Mouse (Mus musculus): ENCODE measurements around the gene Olfr785. TPM values are rescaled to one million over a fixed set of nuclear protein-coding genes. Genes with fewer than 3 reads are reported as not detected.
"Not testable (repeated sequence)": the region's sequence is repeated elsewhere in the genome, so short reads cannot be mapped to it uniquely, and the experiment has no call there.

Olfr785 gene
- total RNA-seq (2021) = not detected

- intact Hi-C loops (cut with DNase I) = no loop called here
These were observed at the start of gene Olfr785 for GRCm38 (mm10) chr10:129405126-129405525. TSS of gene Olfr785 (plus strand) at chr10:129405426.

GRCm38 (mm10) chr10:129356496-129356895 is 48.7 kb upstream of the Olfr785 start:
- intact Hi-C loops (cut with DNase I); DNase-seq: not testable (repeated sequence)

More at GRCm38 (mm10) chr10:129405126-129405525, at the start of gene Olfr785:
- DNase-seq = no peak

- DNase-seq = no peak
- intact Hi-C loops (cut with DNase I) = no loop called here
These were observed 47.9 kb upstream of the Olfr785 start for GRCm38 (mm10) chr10:129357307-129357706.

GRCm38 (mm10) chr10:129374051-129374450 is 31.2 kb upstream of the Olfr785 start:
- intact Hi-C loops (cut with DNase I); DNase-seq: not testable (repeated sequence)

- intact Hi-C loops (cut with DNase I) = no loop called here
- no peak for DNase-seq
These were observed 21.4 kb upstream of the Olfr785 start, which contains the start of gene Olfr784 for GRCm38 (mm10) chr10:129383783-129384182. TSS of gene Olfr784 (plus strand) at chr10:129384083.

GRCm38 (mm10) chr10:129400892-129401291 is 4.3 kb upstream of the Olfr785 start:
- DNase-seq = no peak
- intact Hi-C loops (cut with DNase I) = no loop called here

GRCm38 (mm10) chr10:129427006-129427405 is 21.8 kb downstream of the Olfr785 start, which contains the start of gene Olfr786:
TSS of gene Olfr786 (plus strand) at chr10:129427306.
- intact Hi-C loops (cut with DNase I) = no loop called here
- no peak for DNase-seq

Other genes starting within 250 kb of the Olfr785 start
- gene Olfr771, start 240.7 kb upstream of the Olfr785 start, total RNA-seq (2021) = not detected
- gene Olfr772, start 227.5 kb upstream of the Olfr785 start, total RNA-seq (2021) = not detected
- not detected for gene Olfr773, start 218.0 kb upstream of the Olfr785 start, total RNA-seq (2021)
- gene Olfr774, start 169.2 kb upstream of the Olfr785 start, total RNA-seq (2021) = not detected
- not detected for gene Olfr775, start 157.0 kb upstream of the Olfr785 start, total RNA-seq (2021)
- not detected for gene Olfr776, start 146.3 kb upstream of the Olfr785 start, total RNA-seq (2021)
- gene Olfr777, start 133.9 kb upstream of the Olfr785 start, total RNA-seq (2021) = not detected
- not detected for gene Olfr780, start 87.3 kb upstream of the Olfr785 start, total RNA-seq (2021)
- gene Olfr781, start 76.6 kb upstream of the Olfr785 start, total RNA-seq (2021) = not detected
- not detected for gene Olfr782, start 56.6 kb upstream of the Olfr785 start, total RNA-seq (2021)
- not detected for gene Olfr784, start 21.3 kb upstream of the Olfr785 start, total RNA-seq (2021)
- gene Olfr786, start 21.9 kb downstream of the Olfr785 start, total RNA-seq (2021) = not detected
- gene Olfr787, start 56.4 kb downstream of the Olfr785 start, total RNA-seq (2021) = not detected
- not detected for gene Olfr788, start 65.6 kb downstream of the Olfr785 start, total RNA-seq (2021)
- not detected for gene Olfr789, start 79.3 kb downstream of the Olfr785 start, total RNA-seq (2021)
- gene Olfr790, start 93.1 kb downstream of the Olfr785 start, total RNA-seq (2021) = not detected
- not detected for gene Olfr791, start 116.4 kb downstream of the Olfr785 start, total RNA-seq (2021)
- not detected for gene Olfr792, start 133.7 kb downstream of the Olfr785 start, total RNA-seq (2021)
- not detected for gene Olfr794, start 162.2 kb downstream of the Olfr785 start, total RNA-seq (2021)
- not detected for gene Olfr796, start 207.1 kb downstream of the Olfr785 start, total RNA-seq (2021)
- gene Olfr798, start 222.5 kb downstream of the Olfr785 start, total RNA-seq (2021) = not detected
- not detected for gene Olfr799, start 232.1 kb downstream of the Olfr785 start, total RNA-seq (2021)